In genomic region chr6:59667356-59667755, GRCm38 (mm10) we compare ENCODE assay signal across 13 mouse cellular contexts.
DNase-seq lines count a peak whose midpoint lies in the region; ATAC-seq and TF ChIP-seq lines count a peak whose summit lies in the region.
"Had no signal": no experiment of that assay in that cellular context is flagged by ENCODE, and none has a peak within 500 bp of the region (broad histone marks: within the 10 kb centered on the region; RNA-seq: fewer than 3 reads in every experiment).

No protein-coding gene starts in this region.

- H3K27ac ChIP-seq in kidney, postnatal 0 days = no peak overlapping the region
- H3K27ac ChIP-seq in kidney, embryonic 15.5 days = no peak overlapping the region
- no peak overlapping the region for H3K27ac ChIP-seq in CH12.LX (ENCODE audit: insufficient read depth, low read depth)
- H3K27ac ChIP-seq: midbrain, embryonic 12.5 days; neural tube, embryonic 15.5 days had no signal

- 58% methylated on average over 3 of the region's 3 CpGs for WGBS in kidney, postnatal 0 days
- 61% methylated on average over 3 of the region's 3 CpGs for WGBS in kidney, embryonic 15.5 days

- peak; percentile 31 for TF ChIP-seq CTCF in kidney, postnatal 0 days (IDR thresholded peaks at IDR 0.05; ENCODE audit: low read depth)
- TF ChIP-seq CTCF in CH12.LX (conservative IDR thresholded peaks at IDR 0.05 in 1 of 2, IDR thresholded peaks at IDR 0.05 in 1 of 2; ENCODE audit: low read depth in 2 of 2, low read length in 2 of 2) = peak in 1 of 2 experiments; percentile 45; a peak in 2 of 4 replicates

- TF ChIP-seq EP300 in CH12.LX (IDR thresholded peaks at IDR 0.05; ENCODE audit: low read length) = no peak

- H3K27me3 ChIP-seq in kidney, postnatal 0 days (ENCODE audit: insufficient read depth, low read length) = no peaks in the 10 kb centered on the region
- no peaks in the 10 kb centered on the region for H3K27me3 ChIP-seq in kidney, embryonic 15.5 days
- no peaks in the 10 kb centered on the region for H3K27me3 ChIP-seq in CH12.LX (replicated peaks)
- H3K27me3 ChIP-seq: midbrain, embryonic 12.5 days; neural tube, embryonic 15.5 days had no signal

- no peak for ATAC-seq in kidney, postnatal 0 days (replicated peaks; ENCODE audit: low FRiP score, low read depth)
- ATAC-seq in kidney, embryonic 15.5 days (replicated peaks; ENCODE audit: low FRiP score) = no peak

- no peaks in the 10 kb centered on the region for H3K36me3 ChIP-seq in kidney, postnatal 0 days (ENCODE audit: insufficient read depth, low read length)
- H3K36me3 ChIP-seq in kidney, embryonic 15.5 days = no peaks in the 10 kb centered on the region
- no peaks in the 10 kb centered on the region for H3K36me3 ChIP-seq in CH12.LX (replicated peaks in 1 of 2; ENCODE audit: control insufficient read depth in 1 of 2, insufficient read depth in 1 of 2, low read length in 1 of 2)
- H3K36me3 ChIP-seq: midbrain, embryonic 12.5 days; neural tube, embryonic 15.5 days had no signal

- in situ Hi-C loops in CH12.LX (cut with MboI; ENCODE audit: low pct_ligation_motif_present, low pct_unique_long_range_greater_than_20kb, low sequenced_read_pairs) = no loop called here

- TF ChIP-seq RAD21 in CH12.LX (IDR thresholded peaks at IDR 0.05; ENCODE audit: low read depth, low read length) = peak; percentile 49

- H3K4me1 ChIP-seq in kidney, postnatal 0 days (replicated peaks; ENCODE audit: insufficient read depth, low read length) = no peaks in the 10 kb centered on the region
- H3K4me1 ChIP-seq in kidney, embryonic 15.5 days = no peaks in the 10 kb centered on the region
- H3K4me1 ChIP-seq in CH12.LX (ENCODE audit: control insufficient read depth in 1 of 2, insufficient read depth in 2 of 2) = no peaks in the 10 kb centered on the region
- H3K4me1 ChIP-seq: midbrain, embryonic 12.5 days; neural tube, embryonic 15.5 days had no signal

- dilution Hi-C loops in CH12.LX (cut with MboI; ENCODE audit: extremely low pct_ligation_motif_present, extremely low pct_unique_long_range_greater_than_20kb, low sequenced_read_pairs) = no loop called here

- H3K79me2 ChIP-seq in CH12.LX (replicated peaks; ENCODE audit: control insufficient read depth, extremely low read depth, insufficient read depth, poor library complexity, severe bottlenecking) = no peaks in the 10 kb centered on the region

- no peak overlapping the region for H3K4me3 ChIP-seq in kidney, postnatal 0 days (replicated peaks; ENCODE audit: low read depth, low read length)
- H3K4me3 ChIP-seq in kidney, embryonic 15.5 days (replicated peaks) = no peak overlapping the region
- no peak overlapping the region for H3K4me3 ChIP-seq in CH12.LX (replicated peaks in 1 of 3; ENCODE audit: low read depth in 2 of 3, low read length in 2 of 3, poor library complexity in 1 of 3)
- H3K4me3 ChIP-seq: erythroblast, embryonic 14.5 days; midbrain, embryonic 12.5 days; neural tube, embryonic 15.5 days had no signal

- no peaks in the 10 kb centered on the region for H3K9me3 ChIP-seq in kidney, postnatal 0 days (replicated peaks; ENCODE audit: low read length)
- no peaks in the 10 kb centered on the region for H3K9me3 ChIP-seq in kidney, embryonic 15.5 days (replicated peaks)
- H3K9me3 ChIP-seq in CH12.LX (replicated peaks; ENCODE audit: low read length) = no peaks in the 10 kb centered on the region
- H3K9me3 ChIP-seq: midbrain, embryonic 12.5 days; neural tube, embryonic 15.5 days had no signal

- no peak overlapping the region for H3K9ac ChIP-seq in kidney, postnatal 0 days (ENCODE audit: low read depth, low read length)
- no peak overlapping the region for H3K9ac ChIP-seq in kidney, embryonic 15.5 days
- no peak overlapping the region for H3K9ac ChIP-seq in CH12.LX (ENCODE audit: insufficient read depth, low read depth)
- H3K9ac ChIP-seq: midbrain, embryonic 12.5 days; neural tube, embryonic 15.5 days had no signal

- no peak overlapping the region for H3K4me2 ChIP-seq in kidney, postnatal 0 days (ENCODE audit: low read length)
- H3K4me2 ChIP-seq in kidney, embryonic 15.5 days = no peak overlapping the region
- H3K4me2 ChIP-seq in CH12.LX (ENCODE audit: insufficient read depth, low read depth, poor library complexity, severe bottlenecking) = no peak overlapping the region
- H3K4me2 ChIP-seq: midbrain, embryonic 12.5 days; neural tube, embryonic 15.5 days had no signal

- peak; percentile 13 for DNase-seq in adrenal gland, postnatal 10 days
- no peak for DNase-seq in adrenal gland, postnatal 4 days (ENCODE audit: low spot score in 2 of 2)
- no peak for DNase-seq in kidney, postnatal 0 days (ENCODE audit: low spot score)
- DNase-seq in CH12.LX (ENCODE audit: extremely low read depth) = peak; percentile 30
- DNase-seq in embryo, embryonic 10.5 days (ENCODE audit: low spot score) = peak; percentile 5
- DNase-seq in right cerebral cortex, adult 18-20 months = no peak
- no peak for DNase-seq in neural tube, embryonic 10.5 days (ENCODE audit: extremely low spot score, low spot score)
- DNase-seq: cerebellum, adult 11 months; lung, adult 18-20 months had no signal

- TF ChIP-seq POLR2A in CH12.LX (IDR thresholded peaks at IDR 0.05; ENCODE audit: low read depth, low read length) = no peak

TF ChIP-seq in CH12.LX, 34 proteins besides CTCF, POLR2A, EP300 and RAD21:
- TF ChIP-seq JUN (IDR thresholded peaks at IDR 0.05; ENCODE audit: insufficient read depth, low read depth, low read length) (no peak), MEF2A (IDR thresholded peaks at IDR 0.05; ENCODE audit: borderline replicate concordance, low read depth, low read length) (no peak), SMC3 (IDR thresholded peaks at IDR 0.05; ENCODE audit: low read depth, low read length) (no peak), ELF1 (IDR thresholded peaks at IDR 0.05; ENCODE audit: low read depth, low read length) (no peak), MAX (IDR thresholded peaks at IDR 0.05; ENCODE audit: low read length) (no peak), USF1 (IDR thresholded peaks at IDR 0.05; ENCODE audit: low read depth, low read length) (no peak), IRF4 (IDR thresholded peaks at IDR 0.05; ENCODE audit: low read depth, low read length) (no peak), ZKSCAN1 (IDR thresholded peaks at IDR 0.05; ENCODE audit: borderline replicate concordance, low read depth, low read length) (no peak), E2F4 (IDR thresholded peaks at IDR 0.05; ENCODE audit: insufficient replicate concordance, low read depth, low read length) (no peak), BHLHE40 (IDR thresholded peaks at IDR 0.05; ENCODE audit: low read depth, low read length) (no peak)

Comparison
In these comparisons a context has a peak if more than half of its experiments do, and no peak if none do; other contexts are left out.
1. DNase-seq: peak in adrenal gland, postnatal 10 days (single experiment), CH12.LX (single experiment) and embryo, embryonic 10.5 days (single experiment); none in adrenal gland, postnatal 4 days (0 of 2), kidney, postnatal 0 days (single experiment), right cerebral cortex, adult 18-20 months (single experiment) and neural tube, embryonic 10.5 days (single experiment).